Mouse (Mus musculus) lung, postnatal 0 days (tissue): Measurements from ENCODE around the gene Fignl1.

Experiments used
- CTCF ChIP-seq: IDR thresholded peaks from 2 replicates; pipeline ENCODE4 v1.5.1; 2016; ENCODE audit warnings: antibody characterized with exemption, mild to moderate bottlenecking
- EP300 ChIP-seq: IDR thresholded peaks from 2 replicates; pipeline ENCODE4 v1.6.1; 2016; ENCODE audit warnings: antibody characterized with exemption, mild to moderate bottlenecking, control low read depth

- no peak for TF ChIP-seq CTCF
- no peak for TF ChIP-seq EP300
Measured at GRCm38 (mm10) chr11:11763211-11763666, 45.5 kb downstream of the Fignl1 start.
